Mouse (Mus musculus): ENCODE results near the gene Gm10277.
A peak's percentile ranks its signal among the peaks of the same experiment; 100 is the strongest.

The Gm10277 gene

GRCm38 (mm10) chr11:77769496-77769895 is 18.1 kb downstream of the Gm10277 start:
- no peak for TF ChIP-seq GATA4 (IDR thresholded peaks at IDR 0.05; ENCODE audit: insufficient replicate concordance, low read length)

GRCm38 (mm10) chr11:77766351-77767001 is 21.1 kb downstream of the Gm10277 start:
- peak; percentile 87; the same call in 1 of the 2 replicates for TF ChIP-seq GATA4 (IDR thresholded peaks at IDR 0.05; ENCODE audit: insufficient replicate concordance, low read length)

- no peak for TF ChIP-seq GATA4 (IDR thresholded peaks at IDR 0.05; ENCODE audit: insufficient replicate concordance, low read length)
Measured at GRCm38 (mm10) chr11:77765459-77765777, 22.1 kb downstream of the Gm10277 start.

GRCm38 (mm10) chr11:77764694-77765458 is 22.7 kb downstream of the Gm10277 start:
- no peak for TF ChIP-seq GATA4 (IDR thresholded peaks at IDR 0.05; ENCODE audit: insufficient replicate concordance, low read length)

- TF ChIP-seq GATA4 (IDR thresholded peaks at IDR 0.05; ENCODE audit: insufficient replicate concordance, low read length): no peak
Measured at GRCm38 (mm10) chr11:77763673-77764340, 23.7 kb downstream of the Gm10277 start.

- TF ChIP-seq GATA4 (IDR thresholded peaks at IDR 0.05; ENCODE audit: insufficient replicate concordance, low read length): no peak
Measured at GRCm38 (mm10) chr11:77762783-77763672, 24.5 kb downstream of the Gm10277 start, which contains the start of gene Myo18a. TSS of gene Myo18a (plus strand) at chr11:77763246.

GRCm38 (mm10) chr11:77760031-77760430 is 27.5 kb downstream of the Gm10277 start:
- TF ChIP-seq GATA4 (IDR thresholded peaks at IDR 0.05; ENCODE audit: insufficient replicate concordance, low read length): no peak

- TF ChIP-seq GATA4 (IDR thresholded peaks at IDR 0.05; ENCODE audit: insufficient replicate concordance, low read length): no peak
Measured at GRCm38 (mm10) chr11:77753469-77753868, 34.1 kb downstream of the Gm10277 start.

- no peak for TF ChIP-seq GATA4 (IDR thresholded peaks at IDR 0.05; ENCODE audit: insufficient replicate concordance, low read length)
Measured at GRCm38 (mm10) chr11:77752525-77752924, 35.0 kb downstream of the Gm10277 start.

- TF ChIP-seq GATA4 (IDR thresholded peaks at IDR 0.05; ENCODE audit: insufficient replicate concordance, low read length): no peak
Measured at GRCm38 (mm10) chr11:77748996-77749395, 38.6 kb downstream of the Gm10277 start.

- TF ChIP-seq GATA4 (IDR thresholded peaks at IDR 0.05; ENCODE audit: insufficient replicate concordance, low read length): no peak
Measured at GRCm38 (mm10) chr11:77746652-77747051, 40.9 kb downstream of the Gm10277 start.

- TF ChIP-seq GATA4 (IDR thresholded peaks at IDR 0.05; ENCODE audit: insufficient replicate concordance, low read length): no peak
Measured at GRCm38 (mm10) chr11:77743966-77744365, 43.6 kb downstream of the Gm10277 start.

GRCm38 (mm10) chr11:77738555-77738954 is 49.0 kb downstream of the Gm10277 start:
- TF ChIP-seq GATA4 (IDR thresholded peaks at IDR 0.05; ENCODE audit: insufficient replicate concordance, low read length): no peak

- no peak for TF ChIP-seq GATA4 (IDR thresholded peaks at IDR 0.05; ENCODE audit: insufficient replicate concordance, low read length)
Measured at GRCm38 (mm10) chr11:77737289-77737688, 50.3 kb downstream of the Gm10277 start.
